33 mouse cellular contexts compared by ENCODE assay signal in genomic region chr1:39666751-39667252, GRCm38 (mm10). TPM values are rescaled to one million over a fixed set of nuclear protein-coding genes. Genes with fewer than 3 reads are reported as not detected.
DNase-seq lines count a peak whose midpoint lies in the region; ATAC-seq and TF ChIP-seq lines count a peak whose summit lies in the region.
"Had no signal": no experiment of that assay in that cellular context is flagged by ENCODE, and none has a peak within 500 bp of the region (broad histone marks: within the 10 kb centered on the region; RNA-seq: fewer than 3 reads in every experiment).

No protein-coding gene starts in this region.

- H3K9me3 ChIP-seq in forebrain, embryonic 15.5 days, result no peaks in the 10 kb centered on the region
- no peaks in the 10 kb centered on the region for H3K9me3 ChIP-seq in forebrain, embryonic 16.5 days (ENCODE audit: control insufficient read depth, low read length)
- H3K9me3 ChIP-seq in midbrain, postnatal 0 days (ENCODE audit: low read length), result no peaks in the 10 kb centered on the region
- no peaks in the 10 kb centered on the region for H3K9me3 ChIP-seq in midbrain, embryonic 11.5 days (ENCODE audit: control insufficient read depth, low read length)
- H3K9me3 ChIP-seq in hindbrain, embryonic 16.5 days (ENCODE audit: control insufficient read depth, low read length), result peaks cover 2% of the 10 kb centered on the region; the same call in 1 of the 2 replicates
- H3K9me3 ChIP-seq: embryonic facial prominence, embryonic 13.5 days; limb, embryonic 13.5 days; lung, embryonic 15.5 days; midbrain, embryonic 10.5 days had no signal

- no peak for TF ChIP-seq CTCF in midbrain, postnatal 0 days (IDR thresholded peaks at IDR 0.05)

- no peaks in the 10 kb centered on the region for H3K27me3 ChIP-seq in forebrain, embryonic 15.5 days
- no peaks in the 10 kb centered on the region; the same call in 1 of the 2 replicates for H3K27me3 ChIP-seq in forebrain, embryonic 16.5 days (replicated peaks; ENCODE audit: control insufficient read depth, insufficient read depth, low read length)
- no peaks in the 10 kb centered on the region for H3K27me3 ChIP-seq in midbrain, postnatal 0 days (ENCODE audit: insufficient read depth, low read length)
- H3K27me3 ChIP-seq in midbrain, embryonic 11.5 days (ENCODE audit: control insufficient read depth, insufficient read depth, low read length), result no peaks in the 10 kb centered on the region
- H3K27me3 ChIP-seq in hindbrain, embryonic 16.5 days (replicated peaks; ENCODE audit: control insufficient read depth, insufficient read depth, low read length), result no peaks in the 10 kb centered on the region
- H3K27me3 ChIP-seq: embryonic facial prominence, embryonic 13.5 days; limb, embryonic 13.5 days; lung, embryonic 15.5 days had no signal

- H3K4me1 ChIP-seq in forebrain, embryonic 15.5 days, result 0 out of 2 replicates have a peak, but pooled peaks cover 3% of the 10 kb centered on the region
- no peaks in the 10 kb centered on the region for H3K4me1 ChIP-seq in forebrain, embryonic 16.5 days (replicated peaks; ENCODE audit: control insufficient read depth, insufficient read depth, low read length)
- no peaks in the 10 kb centered on the region for H3K4me1 ChIP-seq in midbrain, postnatal 0 days (ENCODE audit: insufficient read depth, low read length)
- H3K4me1 ChIP-seq in midbrain, embryonic 11.5 days (ENCODE audit: control insufficient read depth, insufficient read depth, low read length), result no peaks in the 10 kb centered on the region
- no peaks in the 10 kb centered on the region for H3K4me1 ChIP-seq in hindbrain, embryonic 16.5 days (ENCODE audit: control insufficient read depth, insufficient read depth, low read depth, low read length)
- H3K4me1 ChIP-seq: embryonic facial prominence, embryonic 13.5 days; lung, embryonic 15.5 days; midbrain, embryonic 10.5 days had no signal

- no peaks in the 10 kb centered on the region for H3K36me3 ChIP-seq in forebrain, embryonic 15.5 days
- H3K36me3 ChIP-seq in forebrain, embryonic 16.5 days (ENCODE audit: control insufficient read depth, insufficient read depth), result no peaks in the 10 kb centered on the region
- H3K36me3 ChIP-seq in midbrain, postnatal 0 days (ENCODE audit: insufficient read depth, low read length), result no peaks in the 10 kb centered on the region
- no peaks in the 10 kb centered on the region for H3K36me3 ChIP-seq in midbrain, embryonic 11.5 days (ENCODE audit: control insufficient read depth, insufficient read depth, low read length)
- no peaks in the 10 kb centered on the region for H3K36me3 ChIP-seq in hindbrain, embryonic 16.5 days (ENCODE audit: control insufficient read depth, insufficient read depth, low read length)
- H3K36me3 ChIP-seq: embryonic facial prominence, embryonic 13.5 days; limb, embryonic 13.5 days; lung, embryonic 15.5 days; midbrain, embryonic 10.5 days had no signal

- H3K4me3 ChIP-seq in forebrain, embryonic 15.5 days, result no peak overlapping the region
- H3K4me3 ChIP-seq in forebrain, embryonic 16.5 days (replicated peaks; ENCODE audit: low read length), result no peak overlapping the region
- H3K4me3 ChIP-seq in midbrain, postnatal 0 days (ENCODE audit: low read depth, low read length), result no peak overlapping the region
- H3K4me3 ChIP-seq in midbrain, embryonic 11.5 days (ENCODE audit: low read depth, low read length), result no peak overlapping the region
- no peak overlapping the region for H3K4me3 ChIP-seq in hindbrain, embryonic 16.5 days (ENCODE audit: low read length)
- H3K4me3 ChIP-seq: embryonic facial prominence, embryonic 13.5 days; erythroblast, embryonic 14.5 days; layer of hippocampus, adult 2 months; limb, embryonic 13.5 days; lung, embryonic 15.5 days; midbrain, embryonic 10.5 days; myocyte had no signal

- 45% methylated on average over 12 of the region's 12 CpGs for WGBS in forebrain, embryonic 15.5 days
- WGBS in forebrain, embryonic 16.5 days, result 44% methylated on average over 12 of the region's 12 CpGs
- whole genome bisulfite sequencing in midbrain, postnatal 0 days, result 69% methylated on average over 12 of the region's 12 CpGs
- WGBS in midbrain, embryonic 11.5 days, result 85% methylated on average over 12 of the region's 12 CpGs
- 52% methylated on average over 12 of the region's 12 CpGs for WGBS in hindbrain, embryonic 16.5 days

- H3K9ac ChIP-seq in forebrain, embryonic 15.5 days (replicated peaks), result no peak overlapping the region
- H3K9ac ChIP-seq in forebrain, embryonic 16.5 days (replicated peaks; ENCODE audit: low read depth, low read length), result no peak overlapping the region
- H3K9ac ChIP-seq in midbrain, postnatal 0 days (replicated peaks; ENCODE audit: low read length, poor library complexity, severe bottlenecking), result no peak overlapping the region
- no peak overlapping the region for H3K9ac ChIP-seq in midbrain, embryonic 11.5 days (ENCODE audit: low read length)
- no peak overlapping the region for H3K9ac ChIP-seq in hindbrain, embryonic 16.5 days (ENCODE audit: low read depth, low read length)
- H3K9ac ChIP-seq: embryonic facial prominence, embryonic 13.5 days; limb, embryonic 13.5 days; lung, embryonic 15.5 days had no signal

- no peak overlapping the region for H3K27ac ChIP-seq in forebrain, embryonic 15.5 days (replicated peaks)
- H3K27ac ChIP-seq in forebrain, embryonic 16.5 days (ENCODE audit: low read length), result no peak overlapping the region
- H3K27ac ChIP-seq in midbrain, postnatal 0 days (ENCODE audit: low read depth, low read length), result no peak overlapping the region
- H3K27ac ChIP-seq in midbrain, embryonic 11.5 days (ENCODE audit: low read depth, low read length), result no peak overlapping the region
- no peak overlapping the region for H3K27ac ChIP-seq in hindbrain, embryonic 16.5 days (ENCODE audit: low read depth, low read length)
- H3K27ac ChIP-seq: embryonic facial prominence, embryonic 13.5 days; layer of hippocampus, adult 2 months; limb, embryonic 13.5 days; lung, embryonic 15.5 days; midbrain, embryonic 10.5 days had no signal

- ATAC-seq in forebrain, embryonic 15.5 days (replicated peaks), result peak; percentile 38; the same call in 1 of the 2 replicates
- ATAC-seq in forebrain, embryonic 16.5 days, result no peak; the same call in 1 of the 2 replicates
- no peak for ATAC-seq in midbrain, postnatal 0 days (ENCODE audit: low FRiP score)
- ATAC-seq in midbrain, embryonic 11.5 days (ENCODE audit: low FRiP score), result no peak
- peak; percentile 60 for ATAC-seq in hindbrain, embryonic 16.5 days
- ATAC-seq: midbrain, embryonic 16.5 days had no signal

- DNase-seq in midbrain, postnatal 0 days (ENCODE audit: low spot score), result peak; percentile 20
- no peak for DNase-seq in midbrain, embryonic 11.5 days (ENCODE audit: low spot score, missing footprints)
- DNase-seq in retina, embryonic 14.5 days (ENCODE audit: low spot score), result peak; percentile 11
- no peak for DNase-seq in cerebellum, postnatal 36 days
- DNase-seq in layer of hippocampus, adult 9-11 months, result no peak
- DNase-seq: adrenal gland, postnatal 36 days; cerebellum, adult 8-10 months; cerebellum, postnatal 25 days; gastrocnemius, postnatal 25 days; heart, adult 18-20 months; heart, postnatal 4 days; kidney, adult 18-20 months; kidney, postnatal 36 days; right cerebral cortex, postnatal 14 days had no signal

- H3K4me2 ChIP-seq in forebrain, embryonic 15.5 days (replicated peaks), result no peak overlapping the region
- no peak overlapping the region for H3K4me2 ChIP-seq in forebrain, embryonic 16.5 days (ENCODE audit: low read length)
- no peak overlapping the region for H3K4me2 ChIP-seq in midbrain, postnatal 0 days (ENCODE audit: low read depth, low read length, poor library complexity, severe bottlenecking)
- H3K4me2 ChIP-seq in midbrain, embryonic 11.5 days, result no peak overlapping the region
- no peak overlapping the region for H3K4me2 ChIP-seq in hindbrain, embryonic 16.5 days (ENCODE audit: low read length)
- H3K4me2 ChIP-seq: embryonic facial prominence, embryonic 13.5 days; heart, embryonic 11.5 days; limb, embryonic 13.5 days; liver, embryonic 11.5 days; lung, embryonic 15.5 days had no signal

RNA-seq across cellular contexts. Expression of gene Creg2, which starts 15.5 kb away (rescaled TPM):
- 1.1 and 1.5 TPM in 2 replicates for polyA plus RNA-seq in forebrain, embryonic 15.5 days (2015; fragmentation: Nextera tagmentation; extraction: Ambion mirVana)
- polyA plus RNA-seq in forebrain, embryonic 16.5 days (2015; fragmentation: Nextera tagmentation; extraction: Ambion mirVana), result 1.1 and 2.3 TPM in 2 replicates
- total RNA-seq in midbrain, postnatal 0 days (2014; rRNA removed), result 24.3 and 25.9 TPM in 2 replicates
- polyA plus RNA-seq in midbrain, postnatal 0 days (2015; fragmentation: Nextera tagmentation; extraction: Ambion mirVana), result 13.6 and 14.6 TPM in 2 replicates
- polyA plus RNA-seq in midbrain, embryonic 11.5 days (2014; fragmentation: Nextera tagmentation; extraction: Ambion mirVana), result 0.41 and 0.82 TPM in 2 replicates
- 9.4 and 12.5 TPM in 2 replicates for polyA plus RNA-seq in hindbrain, embryonic 16.5 days (2015; fragmentation: Nextera tagmentation; extraction: Ambion mirVana)
- total RNA-seq: heart, postnatal 4 days; megakaryocyte progenitor cell, adult 5-6 weeks had no signal
- polyA plus RNA-seq: erythroblast, embryonic 14.5 days; liver, embryonic 11.5 days; liver, embryonic 16.5 days; myocyte had no signal

RNA-seq across cellular contexts. Expression of gene Rfx8, which starts 54.0 kb away (rescaled TPM):
- 0.11 TPM in 1 of 2 replicates, not detected in the other for polyA plus RNA-seq in forebrain, embryonic 15.5 days (2015; fragmentation: Nextera tagmentation; extraction: Ambion mirVana)
- polyA plus RNA-seq in forebrain, embryonic 16.5 days (2015; fragmentation: Nextera tagmentation; extraction: Ambion mirVana), result 0.20 TPM in 1 of 2 replicates, not detected in the other
- total RNA-seq in midbrain, postnatal 0 days (2014; rRNA removed), result 0.52 and 0.66 TPM in 2 replicates
- 0.28 and 0.39 TPM in 2 replicates for polyA plus RNA-seq in midbrain, postnatal 0 days (2015; fragmentation: Nextera tagmentation; extraction: Ambion mirVana)
- polyA plus RNA-seq in midbrain, embryonic 11.5 days (2014; fragmentation: Nextera tagmentation; extraction: Ambion mirVana), result 0.15 and 0.39 TPM in 2 replicates
- polyA plus RNA-seq in hindbrain, embryonic 16.5 days (2015; fragmentation: Nextera tagmentation; extraction: Ambion mirVana), result 0.23 and 0.30 TPM in 2 replicates
- total RNA-seq: adrenal gland, adult 18-20 months; gastrocnemius, adult 18-20 months had no signal
- polyA plus RNA-seq: intestine, embryonic 14.5 days; small intestine, adult 2 months had no signal

Comparison
In these comparisons a context has a peak if more than half of its experiments do, and no peak if none do; other contexts are left out.
1. ATAC-seq: peak in forebrain, embryonic 15.5 days (single experiment) and hindbrain, embryonic 16.5 days (single experiment); none in forebrain, embryonic 16.5 days (single experiment), midbrain, postnatal 0 days (single experiment) and midbrain, embryonic 11.5 days (single experiment).
2. DNase-seq: peak in midbrain, postnatal 0 days (single experiment) and retina, embryonic 14.5 days (single experiment); none in midbrain, embryonic 11.5 days (single experiment), cerebellum, postnatal 36 days (0 of 2) and layer of hippocampus, adult 9-11 months (single experiment).